Mouse (Mus musculus): ENCODE measurements around the gene Tuba3b.

The Tuba3b gene

GRCm38 (mm10) chr6:145607746-145608145 lies 7.8 kb upstream of the Tuba3b start:
- DNase-seq (ENCODE audit: low read depth): no peak

- no peak for DNase-seq (ENCODE audit: low read depth)
These were observed 6.9 kb upstream of the Tuba3b start for GRCm38 (mm10) chr6:145608693-145609092.

- no peak for DNase-seq (ENCODE audit: low read depth)
These were observed 4.7 kb upstream of the Tuba3b start for GRCm38 (mm10) chr6:145610901-145611300.

- no peak for DNase-seq (ENCODE audit: low read depth)
These were observed 2.9 kb upstream of the Tuba3b start for GRCm38 (mm10) chr6:145612611-145613010.

DNA sequence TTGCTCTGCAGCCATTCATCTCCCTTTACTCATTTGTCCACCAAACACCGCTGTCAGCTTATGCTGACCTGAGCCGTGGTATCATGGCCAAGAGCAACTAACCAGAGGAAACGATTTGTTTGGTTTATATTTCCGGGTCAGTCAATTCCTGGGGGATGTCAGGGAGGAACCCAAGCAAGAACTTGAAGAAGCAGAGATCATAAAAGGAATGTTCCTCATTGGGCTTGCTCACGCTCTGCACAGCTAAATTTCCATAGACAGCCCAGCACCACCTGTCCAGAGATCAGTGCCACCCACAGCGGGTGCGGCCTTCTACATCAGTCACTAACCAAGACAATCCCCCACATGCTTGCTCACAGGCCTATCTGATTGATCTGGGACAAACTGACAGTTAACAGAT lies 1.3 kb upstream of the Tuba3b start, which contains the start of gene Lmntd1:
Gene Lmntd1, minus strand, starts transcription at position 101 of the 400 bp plus-strand sequence.
- DNase-seq (ENCODE audit: low read depth): no peak

GRCm38 (mm10) chr6:145616402-145617229 lies 1.1 kb downstream of the Tuba3b start:
- no peak for DNase-seq (ENCODE audit: low read depth)

DNA sequence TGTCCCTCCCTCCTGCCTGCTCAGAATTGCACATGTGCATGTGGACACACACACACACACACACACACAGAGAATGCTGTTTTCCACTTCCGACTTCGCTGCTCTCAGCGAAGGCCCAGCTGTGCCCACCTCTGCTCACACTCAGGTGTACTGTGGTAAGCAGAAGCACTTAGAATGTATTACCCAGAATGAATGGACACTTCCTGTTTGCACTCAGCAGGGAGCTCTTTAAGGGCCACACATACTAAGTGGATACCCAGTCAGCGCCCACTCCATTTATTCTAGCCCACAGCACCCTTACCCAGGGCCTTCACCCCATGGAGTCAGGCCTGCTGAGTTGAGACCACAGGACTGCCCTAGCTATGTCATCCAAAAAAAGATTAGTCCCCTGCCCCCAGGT lies 7.6 kb downstream of the Tuba3b start:
- DNase-seq (ENCODE audit: low read depth): no peak

DNA sequence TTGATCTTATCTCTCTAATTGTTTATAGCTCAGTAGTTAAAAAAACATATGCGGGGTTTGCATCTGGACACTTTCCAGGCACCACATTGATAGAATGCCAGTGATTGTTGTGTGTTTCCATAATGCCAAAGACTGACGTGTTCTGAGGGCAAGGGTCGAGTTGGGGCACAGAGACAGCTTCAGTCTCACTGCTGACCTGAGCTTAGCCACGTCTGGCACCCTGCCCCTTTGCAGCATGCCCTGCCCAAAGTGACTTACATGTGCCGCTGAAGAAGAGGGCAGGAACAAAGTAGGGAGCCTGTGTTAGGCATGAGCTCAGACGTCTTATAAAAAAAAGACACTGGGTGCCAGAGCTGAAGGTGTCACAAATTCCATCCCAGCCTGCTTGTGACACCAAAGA lies 14.7 kb downstream of the Tuba3b start:
- DNase-seq (ENCODE audit: low read depth): no peak

GRCm38 (mm10) chr6:145634454-145634853 lies 18.9 kb downstream of the Tuba3b start:
- DNase-seq (ENCODE audit: low read depth): no peak

GRCm38 (mm10) chr6:145636682-145637081 lies 21.1 kb downstream of the Tuba3b start:
- no peak for DNase-seq (ENCODE audit: low read depth)

GRCm38 (mm10) chr6:145638248-145638647 lies 22.7 kb downstream of the Tuba3b start:
- DNase-seq (ENCODE audit: low read depth): no peak

DNA sequence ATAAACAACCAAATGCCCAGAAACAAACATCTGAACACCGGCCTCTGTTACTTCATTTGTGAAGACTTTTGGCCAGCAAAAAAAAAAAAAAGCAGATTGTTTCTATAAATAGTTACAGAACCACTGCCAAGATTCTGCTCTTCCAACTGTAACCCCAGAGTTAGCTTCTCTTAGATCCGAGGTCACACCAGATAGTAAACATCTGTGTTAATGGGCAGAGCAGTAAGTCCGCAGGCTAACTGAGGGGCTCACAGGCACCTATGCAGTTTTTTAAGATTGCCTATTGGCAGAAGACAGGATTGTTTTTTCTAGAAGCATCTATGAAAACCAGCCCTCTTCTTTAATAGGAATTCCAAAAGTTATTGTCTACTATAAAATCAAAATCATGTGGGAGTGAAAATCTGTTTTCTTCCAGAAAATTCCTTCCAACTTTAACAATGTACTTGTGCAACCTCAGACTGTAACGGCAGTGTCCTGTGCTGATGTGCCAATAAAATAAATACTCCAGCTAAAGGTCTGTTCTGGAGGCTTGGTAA lies 25.5 kb downstream of the Tuba3b start:
- DNase-seq (ENCODE audit: low read depth): no peak

GRCm38 (mm10) chr6:145651976-145652375 lies 36.4 kb downstream of the Tuba3b start:
- DNase-seq (ENCODE audit: low read depth): no peak

DNA sequence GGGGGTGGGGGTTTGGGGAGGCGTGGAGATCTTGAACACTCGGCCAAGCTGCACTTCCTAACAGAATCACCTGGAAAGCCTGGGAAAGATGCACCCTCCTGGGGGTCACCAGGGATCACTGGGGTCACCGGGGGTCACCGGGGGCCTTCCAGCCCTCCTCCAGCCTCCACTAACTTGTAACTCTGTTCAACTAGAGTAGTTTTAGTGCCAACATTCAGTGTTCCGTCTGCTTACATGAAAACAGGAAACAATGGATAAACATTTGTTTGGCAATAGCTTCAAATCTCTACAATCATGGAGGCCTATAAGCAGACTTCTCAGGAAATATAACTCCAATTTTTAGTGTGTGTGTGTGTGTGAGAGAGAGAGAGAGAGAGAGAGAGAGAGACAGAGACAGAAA lies 37.4 kb downstream of the Tuba3b start:
- no peak for DNase-seq (ENCODE audit: low read depth)

DNA sequence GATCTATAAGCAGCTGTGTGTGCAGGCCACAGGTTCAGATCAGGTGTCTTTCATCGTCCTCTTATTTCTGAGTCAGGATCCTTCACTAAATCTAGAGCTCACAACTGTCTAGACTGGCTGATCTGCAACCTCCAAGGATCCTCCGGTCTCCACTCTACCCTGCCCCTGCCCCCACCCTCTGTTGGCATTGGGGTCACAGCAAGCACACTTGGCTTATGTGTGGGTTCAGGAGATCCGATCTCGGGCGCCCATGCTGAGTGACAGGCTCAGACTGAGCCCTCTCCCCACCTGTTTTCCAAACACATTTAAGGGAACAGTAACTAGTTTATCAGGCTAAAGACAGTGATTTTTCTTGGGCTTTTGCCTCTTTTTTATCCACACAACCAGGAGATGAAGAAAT lies 38.1 kb downstream of the Tuba3b start:
- no peak for DNase-seq (ENCODE audit: low read depth)

DNA sequence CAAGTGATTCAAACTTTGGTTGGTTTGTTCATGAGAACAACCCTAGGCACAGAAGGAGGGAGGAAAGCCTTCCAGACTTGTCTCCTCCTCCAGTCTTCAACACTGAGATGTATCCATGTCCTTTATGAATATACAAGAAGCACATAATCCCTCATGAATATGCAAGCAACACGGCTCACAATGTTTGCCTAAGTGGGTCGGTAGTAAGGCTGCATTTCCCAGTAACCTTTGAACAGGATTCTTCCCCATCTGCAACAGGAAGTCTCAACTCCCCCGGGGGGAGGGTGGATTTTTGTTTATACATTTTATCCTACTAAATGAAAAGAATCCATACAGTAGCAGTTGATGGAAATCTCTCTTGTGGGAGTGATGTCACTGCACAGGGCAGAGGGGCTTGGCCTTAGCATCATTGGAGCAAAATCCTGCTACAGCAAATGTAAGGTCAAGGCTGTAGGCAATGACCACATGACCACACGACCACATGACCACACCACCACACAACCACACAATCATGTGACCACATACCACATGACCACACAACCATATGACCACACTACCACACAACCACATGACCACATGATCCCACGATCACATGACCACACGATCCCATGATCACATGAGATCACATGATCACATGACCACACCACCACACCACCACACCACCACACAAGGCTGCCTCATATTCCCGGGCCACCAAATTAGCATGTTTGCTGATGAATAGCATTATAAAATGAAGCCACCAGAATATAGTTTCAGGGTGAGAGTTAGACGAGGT lies 38.7 kb downstream of the Tuba3b start:
- no peak for DNase-seq (ENCODE audit: low read depth)

GRCm38 (mm10) chr6:145655678-145656077 lies 40.1 kb downstream of the Tuba3b start:
- no peak for DNase-seq (ENCODE audit: low read depth)

DNA sequence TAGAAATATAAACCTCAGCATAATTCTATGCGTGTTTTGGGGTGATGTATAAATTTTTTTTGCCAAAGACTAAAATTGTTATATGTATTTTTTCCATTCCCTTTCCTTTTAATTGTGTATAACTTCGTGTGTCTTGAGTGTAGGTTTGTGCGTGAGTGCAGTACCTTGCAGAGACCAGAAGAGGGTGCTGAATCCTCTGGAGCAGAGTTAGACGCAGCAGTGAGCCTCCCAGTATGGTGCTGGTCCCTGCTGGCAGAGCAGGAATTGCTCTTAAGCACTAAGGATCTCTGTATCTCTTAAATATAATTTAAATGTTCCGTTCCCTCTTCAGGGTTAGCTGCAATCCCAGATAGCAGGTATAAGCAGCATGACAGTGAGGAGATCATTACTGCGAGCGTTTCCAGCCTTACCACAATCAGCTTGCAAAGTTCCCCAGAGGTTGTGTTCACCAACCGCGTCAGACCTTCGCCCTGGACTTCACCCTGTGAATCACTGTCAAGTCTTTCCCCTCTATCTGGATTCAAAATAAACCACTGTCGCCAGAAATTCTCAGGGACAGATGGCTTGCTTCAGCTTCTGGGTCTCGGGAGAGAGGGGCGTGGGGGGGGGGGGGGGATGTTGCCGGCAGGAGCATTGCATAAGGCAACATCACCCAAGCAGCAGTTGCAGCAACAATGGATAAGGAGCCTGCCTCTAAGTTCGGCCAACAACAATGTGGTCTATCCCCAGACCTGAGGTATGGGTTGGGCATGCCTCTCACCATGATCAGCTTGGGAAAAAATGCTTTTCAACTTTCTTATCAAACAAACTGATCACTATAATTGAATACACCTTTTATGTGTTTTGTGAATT lies 41.4 kb downstream of the Tuba3b start:
- DNase-seq (ENCODE audit: low read depth): no peak

GRCm38 (mm10) chr6:145659116-145659515 lies 43.6 kb downstream of the Tuba3b start:
- DNase-seq (ENCODE audit: low read depth): no peak

DNA sequence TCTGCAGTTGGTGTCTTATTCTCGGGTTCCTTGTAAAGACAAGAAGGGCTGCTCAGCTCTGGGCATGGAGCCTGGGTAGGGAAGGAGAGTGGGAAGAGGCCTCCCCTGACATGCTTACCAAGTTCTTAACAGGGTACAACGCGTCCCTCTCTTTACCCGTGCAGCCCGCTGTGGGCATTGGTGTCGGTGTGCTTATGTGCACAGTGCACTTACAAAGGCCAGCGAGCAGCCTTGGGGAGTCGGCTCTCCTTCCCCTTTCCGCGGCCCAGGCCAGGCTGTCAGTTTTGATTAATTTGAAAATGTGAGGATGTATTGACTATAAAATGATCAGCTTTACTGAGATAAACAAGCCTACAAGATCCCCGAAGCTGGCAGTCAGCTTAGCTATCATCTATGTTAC lies 45.4 kb downstream of the Tuba3b start:
- no peak for DNase-seq (ENCODE audit: low read depth)

- DNase-seq (ENCODE audit: low read depth): no peak
These were observed 48.7 kb downstream of the Tuba3b start for GRCm38 (mm10) chr6:145664208-145664607.

- no peak for DNase-seq (ENCODE audit: low read depth)
These were observed 50.2 kb downstream of the Tuba3b start for GRCm38 (mm10) chr6:145665751-145666150.

Data from fibroblast of lung, adult 2 months (primary cell).